Mouse (Mus musculus): ENCODE measurements around the gene Myo7a.

DNA sequence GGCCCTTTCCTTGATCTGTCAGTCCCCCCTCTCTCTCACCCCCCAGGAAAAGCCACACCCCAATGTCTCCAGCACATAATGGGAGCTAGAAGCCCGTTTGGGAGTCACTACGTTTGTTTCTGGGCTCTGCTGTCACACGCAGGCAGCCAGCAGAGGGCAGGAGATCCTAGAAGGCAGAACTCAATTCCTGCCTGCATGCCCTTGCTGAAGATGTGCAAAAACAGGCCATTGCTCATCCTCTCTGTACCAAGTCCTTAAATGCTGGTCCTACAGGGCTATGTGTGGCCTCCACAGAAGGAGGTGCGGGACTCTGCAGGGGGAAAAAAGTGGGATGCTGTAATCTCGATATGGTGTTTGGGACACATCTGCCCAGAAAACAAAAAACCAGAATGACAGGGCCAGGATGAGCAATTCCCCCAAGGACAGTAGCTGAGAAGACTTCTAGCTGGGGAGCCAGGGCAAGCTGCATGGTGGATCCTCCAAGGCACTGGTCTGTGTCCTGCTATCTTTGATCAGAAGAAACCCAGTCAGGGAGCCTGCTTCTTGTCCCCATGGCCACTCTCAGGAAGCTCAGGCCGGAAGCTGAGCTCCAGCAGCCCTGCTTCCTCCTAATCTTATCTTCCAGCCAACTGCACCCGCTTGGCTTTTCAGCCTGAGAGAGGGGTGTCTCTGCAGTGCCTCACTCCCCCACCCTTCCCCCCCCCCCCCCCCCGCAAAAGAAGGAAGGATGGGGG lies 36.4 kb upstream of the Myo7a start:
- TF ChIP-seq EP300 (IDR thresholded peaks at IDR 0.05), result 0 out of 2 replicates have a peak, but pooled peaks have one; percentile 29
- peak; percentile 95 for TF ChIP-seq CTCF (IDR thresholded peaks at IDR 0.05)

Data from lung, postnatal 0 days (tissue).